Mouse (Mus musculus) urinary bladder, postnatal 25 days (tissue): ENCODE data around the gene Fam118a.
"Not testable (repeated sequence)": the region's sequence is repeated elsewhere in the genome, so short reads cannot be mapped to it uniquely, and the experiment has no call there.

ENCODE experiments used
- DNase-seq: peaks from one replicate; pipeline ENCODE4 v3.0.0; 2022; ENCODE audit warnings: low spot score

Fam118a gene

GRCm38 (mm10) chr15:85028648-85029047 is at the start of gene Fam118a:
Fam118a (plus strand) TSS chr15:85028948.
- DNase-seq = not testable (repeated sequence)

- no peak for DNase-seq
Observed at GRCm38 (mm10) chr15:84981609-84982313, 47.0 kb upstream of the Fam118a start.

- DNase-seq = no peak
Observed at GRCm38 (mm10) chr15:84982888-84983287, 45.9 kb upstream of the Fam118a start.

- DNase-seq = no peak
Observed at GRCm38 (mm10) chr15:84983721-84984120, 45.0 kb upstream of the Fam118a start.

- no peak for DNase-seq
Observed at GRCm38 (mm10) chr15:84985516-84986160, 43.1 kb upstream of the Fam118a start.

- DNase-seq = no peak
Observed at GRCm38 (mm10) chr15:84986171-84987019, 42.4 kb upstream of the Fam118a start.

- peak; percentile 38 for DNase-seq
Observed at GRCm38 (mm10) chr15:84987020-84987815, 41.5 kb upstream of the Fam118a start.

GRCm38 (mm10) chr15:84987874-84988825 is 40.6 kb upstream of the Fam118a start, which contains the start of gene 5031439G07Rik:
5031439G07Rik (minus strand) TSS chr15:84988551.
- DNase-seq = peak; percentile 72

- no peak for DNase-seq
Observed at GRCm38 (mm10) chr15:84989098-84989497, 39.6 kb upstream of the Fam118a start.

GRCm38 (mm10) chr15:84989771-84990170 is 39.0 kb upstream of the Fam118a start:
- DNase-seq = no peak

GRCm38 (mm10) chr15:84994498-84994897 is 34.2 kb upstream of the Fam118a start:
- DNase-seq = no peak

GRCm38 (mm10) chr15:84995041-84995440 is 33.7 kb upstream of the Fam118a start:
- DNase-seq = no peak

- peak; percentile 71 for DNase-seq
Observed at GRCm38 (mm10) chr15:84995967-84996366, 32.8 kb upstream of the Fam118a start.

GRCm38 (mm10) chr15:84997768-84998454 is 30.8 kb upstream of the Fam118a start:
- no peak for DNase-seq

GRCm38 (mm10) chr15:84999911-85000310 is 28.8 kb upstream of the Fam118a start:
- DNase-seq = no peak

GRCm38 (mm10) chr15:85000984-85001982 is 27.5 kb upstream of the Fam118a start:
- DNase-seq = peak; percentile 84

- DNase-seq = no peak
Observed at GRCm38 (mm10) chr15:85009666-85010065, 19.1 kb upstream of the Fam118a start.

- no peak for DNase-seq
Observed at GRCm38 (mm10) chr15:85011895-85012661, 16.7 kb upstream of the Fam118a start.
